Mouse (Mus musculus) limb, embryonic 11.5 days (tissue): ENCODE measurements around the gene Spem2. TPM values are rescaled to one million over a fixed set of nuclear protein-coding genes. Genes with fewer than 3 reads are reported as not detected.
A peak's percentile ranks its signal among the peaks of the same experiment; 100 is the strongest.

ENCODE experiments used
- ATAC-seq: fragments of 200-750 bp; cut with Nextera tagmentation; 2 replicates; pipeline ENCODE4 v1.8.0; 2017; ENCODE audit warnings: low read depth; ENCODE audit not compliant: insufficient number of reproducible peaks, low FRiP score, low TSS enrichment
- DNase-seq: peaks from one replicate; pipeline ENCODE4 v3.0.0-alpha.2; 2015; ENCODE audit warnings: low spot score
- H3K27ac ChIP-seq: fragments of 300-500 bp; sonication (generic); replicated peaks from 2 replicates; pipeline ENCODE4 v1.5.1; 2014; ENCODE audit warnings: low read depth, mild to moderate bottlenecking, low read length
- H3K27me3 ChIP-seq: fragments of 300-500 bp; sonication (generic); 2 replicates; pipeline ENCODE4 v1.6.1; 2014; ENCODE audit warnings: mild to moderate bottlenecking, low read length, mixed read lengths; ENCODE audit not compliant: control insufficient read depth, insufficient read depth
- H3K36me3 ChIP-seq: fragments of 300-500 bp; sonication (generic); 2 replicates; pipeline ENCODE4 v1.6.1; 2014; ENCODE audit warnings: mild to moderate bottlenecking, low read length, moderate library complexity, mixed read lengths; ENCODE audit not compliant: control insufficient read depth, insufficient read depth
- H3K4me1 ChIP-seq: fragments of 300-500 bp; sonication (generic); 2 replicates; pipeline ENCODE4 v1.6.1; 2014; ENCODE audit warnings: low read length, mixed read lengths; ENCODE audit not compliant: control insufficient read depth, insufficient read depth
- H3K4me2 ChIP-seq: fragments of 300-500 bp; sonication (generic); 2 replicates; pipeline ENCODE4 v1.6.1; 2014; ENCODE audit warnings: low read depth, mild to moderate bottlenecking, moderate library complexity; ENCODE audit not compliant: severe bottlenecking
- H3K4me3 ChIP-seq: fragments of 300-500 bp; sonication (generic); 2 replicates; pipeline ENCODE4 v1.5.1; 2014; ENCODE audit warnings: low read depth, low read length
- H3K9ac ChIP-seq: fragments of 300-500 bp; sonication (generic); 2 replicates; pipeline ENCODE4 v1.6.1; 2014; ENCODE audit warnings: mild to moderate bottlenecking, low read length
- H3K9me3 ChIP-seq: fragments of 300-500 bp; sonication (generic); 2 replicates; pipeline ENCODE4 v1.6.1; 2016; ENCODE audit warnings: low read length; ENCODE audit not compliant: control insufficient read depth
- WGBS: fragments of 180-500 bp; shearing (Covaris S2); extraction: QIAGEN DNeasy Blood & Tissue Kit; methylation state at CpG from one replicate; pipeline ENCODE4 v1.1.7; 2014; 5-methylcytosine and 5-hydroxymethylcytosine counted together
- polyA plus RNA-seq: library from polyadenylated mRNA; unstranded; fragments of >200 nt; fragmentation: Nextera tagmentation; extraction: Ambion mirVana; gene quantifications from 2 replicates; pipeline ENCODE4 v1.2.1, GENCODE M21; 2014

The Spem2 gene
- polyA plus RNA-seq, 1 experiment from 2014 or later, result not detected

DNA sequence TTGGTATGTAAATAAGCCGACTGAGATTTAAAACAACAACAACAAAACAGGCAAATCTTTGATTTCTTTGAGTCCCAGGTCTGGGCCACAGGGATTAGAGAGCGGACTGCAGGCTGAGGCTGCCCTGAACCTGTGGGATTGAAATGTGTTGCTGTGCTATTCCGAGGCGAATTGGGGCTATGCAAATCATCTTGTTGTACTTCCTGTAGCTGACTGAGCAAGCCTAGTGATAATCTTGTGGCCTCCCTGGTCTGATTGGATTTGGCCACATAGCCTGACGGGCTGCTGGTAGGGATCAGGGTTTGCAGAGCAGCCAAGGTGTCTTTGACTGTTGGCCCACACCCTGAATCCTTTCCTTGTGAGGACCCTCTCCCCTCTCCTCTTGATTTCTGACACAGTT lies 43.3 kb downstream of the Spem2 start:
- WGBS, result 56% methylated on average over 5 of the region's 5 CpGs

DNA sequence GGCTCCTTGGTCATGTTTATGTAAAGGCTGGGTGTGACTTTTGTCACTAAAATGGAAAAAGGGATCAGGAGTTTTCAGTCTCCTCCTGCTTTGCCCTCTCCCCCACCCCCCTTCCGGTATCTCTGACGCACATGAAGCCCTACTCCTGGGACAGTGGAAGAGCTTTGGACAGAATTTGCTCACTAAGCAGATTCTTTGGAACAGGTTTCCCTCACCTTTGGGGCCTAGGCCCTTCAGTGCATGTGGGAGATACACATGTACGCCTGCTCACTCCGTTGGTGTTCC lies 50.7 kb downstream of the Spem2 start:
- peaks cover 15% of the 10 kb centered on the region for H3K4me1 ChIP-seq
- no peak overlapping the region; the same call in 1 of the 2 replicates for H3K4me3 ChIP-seq
- H3K36me3 ChIP-seq, result no peaks in the 10 kb centered on the region
- peak overlapping the region; percentile 14; the same call in 1 of the 2 replicates for H3K4me2 ChIP-seq
- no peaks in the 10 kb centered on the region for H3K27me3 ChIP-seq
- DNase-seq (no peak), ATAC-seq (no peak)
- WGBS, result 64% methylated on average over 4 of the region's 4 CpGs
- no peak overlapping the region for H3K27ac ChIP-seq
- no peaks in the 10 kb centered on the region for H3K9me3 ChIP-seq
- no peak overlapping the region for H3K9ac ChIP-seq

More for the DNA sequence above, 43.3 kb downstream of the Spem2 start:
- no peaks in the 10 kb centered on the region for H3K36me3 ChIP-seq
- H3K4me2 ChIP-seq, result no peak overlapping the region
- DNase-seq (no peak), ATAC-seq (no peak)
- H3K9me3 ChIP-seq, result no peaks in the 10 kb centered on the region
- peaks cover 9% of the 10 kb centered on the region; the same call in 1 of the 2 replicates for H3K27me3 ChIP-seq
- no peak overlapping the region for H3K9ac ChIP-seq
- no peak overlapping the region for H3K4me3 ChIP-seq
- H3K4me1 ChIP-seq, result no peaks in the 10 kb centered on the region
- H3K27ac ChIP-seq, result no peak overlapping the region

DNA sequence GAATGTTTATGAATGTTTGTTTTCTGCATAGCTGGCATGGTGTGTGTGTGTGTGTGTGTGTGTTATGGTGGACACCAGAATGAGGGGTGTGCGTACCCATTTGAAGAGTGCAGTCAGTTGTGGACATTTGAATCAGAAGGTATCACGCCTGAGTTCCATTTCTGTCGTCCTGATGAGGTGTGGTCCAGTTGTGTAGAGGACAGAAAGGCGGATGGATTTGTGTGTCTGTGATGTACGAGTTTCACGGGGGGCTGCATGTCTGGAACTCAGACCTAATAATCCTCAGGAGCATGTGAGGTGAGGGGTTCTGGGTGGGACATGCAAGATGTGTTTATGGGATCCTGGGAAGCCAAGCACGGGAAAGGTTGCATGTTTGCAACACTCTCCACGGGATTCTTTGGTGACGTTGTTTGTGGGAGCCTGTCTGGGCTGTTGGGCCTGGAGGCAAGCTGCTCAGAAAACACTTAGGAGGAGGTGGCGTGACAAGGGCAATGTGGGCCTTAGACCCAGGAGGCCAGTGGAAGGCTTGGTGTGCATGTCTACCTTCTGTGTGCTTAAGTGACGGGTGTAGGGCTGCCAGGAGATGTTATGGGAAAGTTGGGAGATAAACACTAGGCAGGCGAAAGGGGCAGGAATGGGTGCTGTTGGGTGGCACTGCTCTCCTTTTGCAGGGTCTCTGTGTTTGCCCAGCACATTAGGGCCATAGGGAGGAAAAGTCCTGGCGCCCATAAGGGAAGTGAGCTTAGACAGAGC lies 51.2 kb downstream of the Spem2 start:
- Histone ChIP-seq H3K4me2 (peak overlapping the region; percentile 87; the same call in 1 of the 2 replicates), H3K9ac (no peak overlapping the region), H3K27ac (no peak overlapping the region), H3K9me3 (no peaks in the 10 kb centered on the region), H3K36me3 (no peaks in the 10 kb centered on the region), H3K4me3 (peak overlapping the region; percentile 90), H3K4me1 (peaks cover 15% of the 10 kb centered on the region), H3K27me3 (no peaks in the 10 kb centered on the region)
- 59% methylated on average over 13 of the region's 13 CpGs for WGBS
- DNase-seq, result no peak
- no peak for ATAC-seq

Other genes with a start within 250 kb of the Spem2 start
- 45.7 and 46.9 TPM in 2 replicates for gene Wrap53, start 238.2 kb downstream of the Spem2 start, polyA plus RNA-seq
- 250 and 254 TPM in 2 replicates for gene Trp53, start 238.1 kb downstream of the Spem2 start, polyA plus RNA-seq
- gene Atp1b2, start 212.5 kb downstream of the Spem2 start, polyA plus RNA-seq, result 4.5 and 4.9 TPM in 2 replicates
- gene Shbg, start 200.6 kb downstream of the Spem2 start, polyA plus RNA-seq, result not detected in 2 replicates
- gene Sat2, start 196.4 kb downstream of the Spem2 start, polyA plus RNA-seq, result 14.7 and 16.2 TPM in 2 replicates
- 35.8 and 37.5 TPM in 2 replicates for gene Fxr2, start 185.5 kb downstream of the Spem2 start, polyA plus RNA-seq
- gene Sox15, start 163.2 kb downstream of the Spem2 start, polyA plus RNA-seq, result 0.17 TPM in 1 of 2 replicates, not detected in the other
- gene Mpdu1, start 155.8 kb downstream of the Spem2 start, polyA plus RNA-seq, result 21.0 and 41.0 TPM in 2 replicates
- gene Cd68, start 152.3 kb downstream of the Spem2 start, polyA plus RNA-seq, result 3.4 and 4.5 TPM in 2 replicates
- 759 and 892 TPM in 2 replicates for gene Eif4a1, start 146.0 kb downstream of the Spem2 start, polyA plus RNA-seq
- 125 and 127 TPM in 2 replicates for gene Senp3, start 136.4 kb downstream of the Spem2 start, polyA plus RNA-seq
- not detected in 2 replicates for gene Tnfsf13, start 132.7 kb downstream of the Spem2 start, polyA plus RNA-seq
- gene Tnfsf12, start 122.6 kb downstream of the Spem2 start, polyA plus RNA-seq, result 2.6 and 3.3 TPM in 2 replicates
- gene Tnfsfm13, start 122.4 kb downstream of the Spem2 start, polyA plus RNA-seq, result 1.1 and 1.3 TPM in 2 replicates
- 64.0 and 78.3 TPM in 2 replicates for gene Polr2a, start 59.8 kb downstream of the Spem2 start, polyA plus RNA-seq
- 0.09 TPM in 1 of 2 replicates, not detected in the other for gene Slc35g3, start 56.5 kb downstream of the Spem2 start, polyA plus RNA-seq
- gene Zbtb4, start 52.6 kb downstream of the Spem2 start, polyA plus RNA-seq, result 0.96 and 1.1 TPM in 2 replicates
- 4.3 and 4.4 TPM in 2 replicates for gene Chrnb1, start 22.5 kb downstream of the Spem2 start, polyA plus RNA-seq
- gene Fgf11, start 16.6 kb downstream of the Spem2 start, polyA plus RNA-seq, result 0.36 and 0.67 TPM in 2 replicates
- 1.8 and 2.0 TPM in 2 replicates for gene Tmem102, start 12.8 kb downstream of the Spem2 start, polyA plus RNA-seq
- gene Gm39566, start 3.2 kb downstream of the Spem2 start, polyA plus RNA-seq, result not detected in 2 replicates
- 0.15 and 0.18 TPM in 2 replicates for gene Spem1, start 3.7 kb upstream of the Spem2 start, polyA plus RNA-seq
- gene Nlgn2, start 19.3 kb upstream of the Spem2 start, polyA plus RNA-seq, result 5.8 and 6.2 TPM in 2 replicates
- gene Tmem256, start 20.0 kb upstream of the Spem2 start, polyA plus RNA-seq, result 285 and 304 TPM in 2 replicates
- gene Plscr3, start 27.9 kb upstream of the Spem2 start, polyA plus RNA-seq, result 115 TPM in 2 replicates
- 0.89 and 1.2 TPM in 2 replicates for gene Tnk1, start 40.3 kb upstream of the Spem2 start, polyA plus RNA-seq
- gene Tmem95, start 59.6 kb upstream of the Spem2 start, polyA plus RNA-seq, result not detected in 2 replicates
- 3.7 and 4.3 TPM in 2 replicates for gene Kctd11, start 62.9 kb upstream of the Spem2 start, polyA plus RNA-seq
- 0.72 and 0.78 TPM in 2 replicates for gene Acap1, start 77.1 kb upstream of the Spem2 start, polyA plus RNA-seq
- 24.8 and 26.5 TPM in 2 replicates for gene 2810408A11Rik, start 82.5 kb upstream of the Spem2 start, polyA plus RNA-seq
- 15.3 and 15.5 TPM in 2 replicates for gene Neurl4, start 82.6 kb upstream of the Spem2 start, polyA plus RNA-seq
- 90.8 and 94.0 TPM in 2 replicates for gene Gps2, start 95.4 kb upstream of the Spem2 start, polyA plus RNA-seq
- 2,284 and 2,370 TPM in 2 replicates for gene Eif5a, start 103.5 kb upstream of the Spem2 start, polyA plus RNA-seq
- gene Ybx2, start 117.3 kb upstream of the Spem2 start, polyA plus RNA-seq, result 11.2 and 11.3 TPM in 2 replicates
- 21.0 and 22.7 TPM in 2 replicates for gene Slc2a4, start 129.7 kb upstream of the Spem2 start, polyA plus RNA-seq
- 12.7 and 13.2 TPM in 2 replicates for gene Cldn7, start 146.3 kb upstream of the Spem2 start, polyA plus RNA-seq
- gene Ctdnep1, start 162.7 kb upstream of the Spem2 start, polyA plus RNA-seq, result 22.8 and 27.6 TPM in 2 replicates
- gene Elp5, start 164.1 kb upstream of the Spem2 start, polyA plus RNA-seq, result 148 and 151 TPM in 2 replicates
- 397 and 432 TPM in 2 replicates for gene Gabarap, start 172.7 kb upstream of the Spem2 start, polyA plus RNA-seq
- gene Phf23, start 177.3 kb upstream of the Spem2 start, polyA plus RNA-seq, result 56.1 and 64.9 TPM in 2 replicates
- gene Dvl2, start 182.1 kb upstream of the Spem2 start, polyA plus RNA-seq, result 47.3 and 52.0 TPM in 2 replicates
- gene Acadvl, start 196.9 kb upstream of the Spem2 start, polyA plus RNA-seq, result 52.9 and 53.5 TPM in 2 replicates
- gene Dlg4, start 198.5 kb upstream of the Spem2 start, polyA plus RNA-seq, result 10.0 and 10.8 TPM in 2 replicates
- gene Asgr1, start 235.6 kb upstream of the Spem2 start, polyA plus RNA-seq, result 1.0 and 1.6 TPM in 2 replicates